Mouse (Mus musculus) yolk sac, embryonic 10.5 days (tissue): Measurements from ENCODE around the gene Gm7356.
"Not testable (repeated sequence)": the region's sequence is repeated elsewhere in the genome, so short reads cannot be mapped to it uniquely, and the experiment has no call there.

ENCODE experiments used
- DNase-seq: peaks from one replicate; pipeline ENCODE4 v3.0.0-alpha.2; 2017; ENCODE audit warnings: low spot score

The Gm7356 gene

DNA sequence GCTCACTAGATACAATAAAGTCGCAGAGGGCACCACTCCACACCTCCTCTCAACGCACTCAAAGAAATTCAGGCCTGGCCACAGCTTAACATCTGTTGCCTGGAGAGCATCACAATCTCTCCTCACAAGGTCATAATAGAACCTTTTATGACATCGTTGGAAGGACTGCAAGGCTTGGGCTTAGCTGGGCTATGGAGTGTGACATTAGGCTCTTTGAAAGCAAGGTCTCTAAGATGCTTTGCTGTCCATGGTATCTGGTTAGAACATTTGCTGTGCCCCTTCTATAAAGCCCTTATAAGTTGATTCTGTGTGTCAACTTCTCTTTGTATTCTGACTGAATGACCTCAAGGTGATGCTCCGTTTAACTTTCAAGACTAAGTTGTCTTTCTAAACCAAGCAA, at the start of gene Gm7356:
Gene Gm7356, minus strand, starts transcription at position 101 of the 400 bp plus-strand sequence.
- DNase-seq: not testable (repeated sequence)

DNA sequence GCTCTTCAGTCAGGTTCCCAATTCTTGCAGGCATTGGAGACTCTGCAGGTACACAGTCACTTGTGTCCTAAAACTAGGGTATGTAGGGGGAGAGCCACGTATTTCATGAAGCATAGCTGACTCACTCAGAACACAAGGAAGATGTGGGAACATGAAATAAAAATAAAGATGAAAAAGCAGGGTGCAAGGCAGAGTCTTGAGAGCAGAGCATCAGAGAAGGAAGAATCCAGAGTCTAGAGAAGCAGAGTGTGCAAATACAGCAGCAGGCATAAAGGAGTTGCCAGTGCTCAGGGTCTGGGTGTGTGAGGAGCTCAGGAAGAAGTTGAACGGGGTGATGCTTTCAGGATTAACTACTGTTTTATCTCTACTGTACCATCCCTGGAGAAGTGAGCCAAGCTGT, 38.4 kb upstream of the Gm7356 start:
- not testable (repeated sequence) for DNase-seq

DNA sequence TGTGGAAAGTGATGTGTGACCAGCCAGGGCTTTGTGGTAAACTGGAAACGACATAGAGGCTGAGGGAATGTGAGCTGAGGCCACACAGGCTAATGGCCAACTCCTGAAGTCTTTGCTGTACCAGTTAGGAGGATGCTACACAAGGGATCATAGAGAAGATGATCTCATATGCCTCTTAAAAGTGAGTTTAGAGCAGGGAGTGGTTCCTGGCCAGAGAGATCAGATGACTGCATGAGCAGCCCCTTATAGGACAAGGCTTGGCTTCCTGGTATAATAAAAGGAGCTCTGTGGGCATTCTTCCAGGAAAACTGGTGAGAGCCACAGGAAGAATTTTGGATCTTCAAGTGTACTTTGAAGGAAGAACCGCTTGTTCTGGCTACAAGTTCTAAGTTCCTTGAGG, 33.5 kb upstream of the Gm7356 start:
- DNase-seq: not testable (repeated sequence)

DNA sequence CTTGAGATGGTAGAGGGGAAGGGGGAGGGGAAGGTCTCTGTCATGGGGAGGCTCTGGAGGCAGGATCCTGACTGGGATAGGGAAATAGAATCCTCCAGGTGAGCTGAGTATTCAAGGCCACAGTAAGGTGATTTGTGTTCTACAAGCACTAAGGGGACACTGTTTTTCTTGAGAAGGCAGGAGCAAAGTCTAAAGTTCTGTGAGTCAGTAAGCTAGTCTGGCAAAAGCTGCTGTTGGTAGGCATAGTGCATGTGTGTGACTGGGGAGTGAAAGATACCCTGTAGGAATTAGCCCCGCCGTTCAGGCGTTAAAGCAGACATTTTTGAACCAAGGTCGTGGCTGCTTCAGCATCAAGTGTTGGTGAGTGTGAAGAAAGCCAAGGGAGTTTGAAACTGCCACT, 32.6 kb upstream of the Gm7356 start:
- not testable (repeated sequence) for DNase-seq

DNA sequence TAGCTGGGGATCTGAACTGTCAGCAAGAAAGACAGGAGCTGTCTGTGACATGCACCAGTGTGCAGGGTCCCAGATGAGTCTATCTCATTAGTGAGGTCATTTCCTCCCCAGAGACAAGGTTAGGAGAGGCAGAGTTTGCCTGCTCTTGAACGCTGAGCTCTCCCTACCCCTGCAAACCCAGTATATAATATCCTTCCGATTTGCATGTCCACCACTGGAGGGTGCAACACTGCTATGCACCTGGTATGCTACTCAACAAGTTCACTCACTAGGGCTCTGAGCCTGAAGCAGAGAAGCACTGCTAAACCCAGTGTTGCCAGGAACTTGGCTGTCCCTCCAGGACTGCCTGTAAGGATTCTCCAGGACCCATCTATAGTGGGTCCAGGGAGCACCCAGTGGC, 10.1 kb downstream of the Gm7356 start:
- DNase-seq: not testable (repeated sequence)

DNA sequence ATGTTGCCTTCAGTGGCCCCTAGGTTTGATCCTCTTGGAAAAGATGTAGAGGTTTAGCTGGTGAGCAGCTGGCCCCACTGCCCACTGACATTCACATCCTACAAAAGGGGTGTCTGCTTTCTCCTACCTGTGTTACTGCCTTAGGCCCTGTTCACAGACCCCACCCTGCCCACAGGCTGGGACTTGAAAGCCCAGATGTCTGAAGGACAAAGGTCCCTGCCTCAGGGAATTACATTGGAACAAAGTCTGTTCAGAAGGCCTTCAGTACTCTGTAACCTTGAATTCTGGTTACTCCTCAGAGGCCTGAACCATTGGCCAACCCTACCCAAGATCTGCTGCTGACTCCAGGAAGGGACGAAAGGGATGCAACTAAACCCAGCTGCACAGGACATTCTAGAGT, 15.8 kb downstream of the Gm7356 start:
- no peak for DNase-seq

DNA sequence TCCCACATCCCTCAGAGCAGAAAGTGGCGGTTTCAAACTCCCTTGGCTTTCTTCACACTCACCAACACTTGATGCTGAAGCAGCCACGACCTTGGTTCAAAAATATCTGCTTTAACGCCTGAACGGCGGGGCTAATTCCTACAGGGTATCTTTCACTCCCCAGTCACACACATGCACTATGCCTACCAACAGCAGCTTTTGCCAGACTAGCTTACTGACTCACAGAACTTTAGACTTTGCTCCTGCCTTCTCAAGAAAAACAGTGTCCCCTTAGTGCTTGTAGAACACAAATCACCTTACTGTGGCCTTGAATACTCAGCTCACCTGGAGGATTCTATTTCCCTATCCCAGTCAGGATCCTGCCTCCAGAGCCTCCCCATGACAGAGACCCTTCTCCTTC, 32.7 kb downstream of the Gm7356 start:
- not testable (repeated sequence) for DNase-seq

DNA sequence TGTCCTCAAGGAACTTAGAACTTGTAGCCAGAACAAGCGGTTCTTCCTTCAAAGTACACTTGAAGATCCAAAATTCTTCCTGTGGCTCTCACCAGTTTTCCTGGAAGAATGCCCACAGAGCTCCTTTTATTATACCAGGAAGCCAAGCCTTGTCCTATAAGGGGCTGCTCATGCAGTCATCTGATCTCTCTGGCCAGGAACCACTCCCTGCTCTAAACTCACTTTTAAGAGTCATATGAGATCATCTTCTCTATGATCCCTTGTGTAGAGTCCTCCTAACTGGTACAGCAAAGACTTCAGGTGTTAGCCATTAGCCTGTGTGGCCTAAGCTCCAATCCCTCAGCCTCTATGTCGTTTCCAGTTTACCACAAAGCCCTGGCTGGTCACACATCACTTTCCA, 33.6 kb downstream of the Gm7356 start:
- DNase-seq: not testable (repeated sequence)

DNA sequence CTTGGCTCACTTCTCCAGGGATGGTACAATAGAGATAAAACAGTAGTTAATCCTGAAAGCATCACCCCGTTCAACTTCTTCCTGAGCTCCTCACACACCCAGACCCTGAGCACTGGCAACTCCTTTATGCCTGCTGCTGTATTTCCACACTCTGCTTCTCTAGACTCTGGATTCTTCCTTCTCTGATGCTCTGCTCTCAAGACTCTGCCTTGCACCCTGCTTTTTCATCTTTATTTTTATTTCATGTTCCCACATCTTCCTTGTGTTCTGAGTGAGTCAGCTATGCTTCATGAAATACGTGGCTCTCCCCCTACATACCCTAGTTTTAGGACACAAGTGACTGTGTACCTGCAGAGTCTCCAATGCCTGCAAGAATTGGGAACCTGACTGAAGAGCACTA, 38.5 kb downstream of the Gm7356 start:
- not testable (repeated sequence) for DNase-seq

DNA sequence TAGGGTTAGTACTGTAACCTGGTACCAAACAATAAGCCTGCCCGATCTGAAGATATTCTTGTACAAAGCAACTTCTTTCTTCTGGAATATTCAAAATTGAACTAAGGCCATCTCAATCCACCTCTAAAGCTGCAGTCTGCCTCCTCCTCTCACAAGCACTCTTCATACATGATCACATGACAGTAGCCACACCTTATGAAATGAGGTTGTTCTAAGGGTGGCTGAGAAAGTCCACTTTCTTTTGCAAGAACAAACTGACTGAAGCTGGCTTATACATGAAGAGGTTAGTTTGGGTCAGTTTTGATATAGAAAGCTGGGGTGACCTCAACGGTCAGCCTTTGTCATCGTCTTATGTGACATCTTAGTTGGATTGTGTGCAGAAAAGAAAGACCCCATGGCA, 41.3 kb downstream of the Gm7356 start:
- DNase-seq: not testable (repeated sequence)

DNA sequence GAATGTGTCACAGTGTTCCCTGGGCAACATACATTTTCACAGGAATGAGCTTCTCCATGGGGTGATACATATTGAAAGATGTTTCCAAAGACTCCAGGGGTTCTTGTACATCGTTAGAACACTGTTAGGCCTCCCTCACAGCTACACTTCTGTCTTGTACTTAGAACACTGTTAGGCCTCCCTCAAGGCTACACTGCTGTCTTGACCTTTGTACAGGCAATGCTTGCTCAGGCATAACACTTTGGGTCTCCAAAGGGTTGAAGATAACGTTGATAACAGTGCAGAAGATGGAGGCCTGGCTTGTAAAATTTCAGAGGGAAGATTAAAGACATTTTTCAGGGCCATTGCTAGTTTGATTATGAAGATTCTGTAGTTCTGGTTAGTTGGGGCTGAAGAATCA, 45.4 kb downstream of the Gm7356 start:
- DNase-seq: not testable (repeated sequence)

DNA sequence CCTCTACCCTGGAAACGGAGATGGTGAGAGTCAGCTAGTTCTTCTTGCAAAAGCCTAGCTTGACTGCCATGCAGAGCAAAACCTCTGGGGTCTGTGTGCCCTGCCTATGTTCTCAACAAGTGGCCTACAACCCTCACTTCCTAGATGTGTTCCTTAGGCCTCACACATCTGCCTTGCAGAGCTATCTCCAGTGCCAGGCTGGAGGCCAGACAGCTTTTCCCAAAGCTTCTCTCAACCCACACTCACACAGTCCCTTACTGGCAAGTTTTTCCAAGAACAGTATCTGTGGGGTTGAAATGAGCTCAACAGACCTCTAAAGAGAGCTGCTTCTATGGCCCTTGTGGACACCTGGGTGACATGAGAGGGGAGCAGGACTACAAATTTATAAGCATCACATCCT, 51.9 kb downstream of the Gm7356 start:
- DNase-seq: not testable (repeated sequence)
